Mouse (Mus musculus): ENCODE measurements at regions not wholly inside any gene's neighbourhood (a gene's known extent, or its start where the extent isn't known, plus 50 kb on each side); places are given as distances from the start of the nearest gene placed in this dataset.

DNA sequence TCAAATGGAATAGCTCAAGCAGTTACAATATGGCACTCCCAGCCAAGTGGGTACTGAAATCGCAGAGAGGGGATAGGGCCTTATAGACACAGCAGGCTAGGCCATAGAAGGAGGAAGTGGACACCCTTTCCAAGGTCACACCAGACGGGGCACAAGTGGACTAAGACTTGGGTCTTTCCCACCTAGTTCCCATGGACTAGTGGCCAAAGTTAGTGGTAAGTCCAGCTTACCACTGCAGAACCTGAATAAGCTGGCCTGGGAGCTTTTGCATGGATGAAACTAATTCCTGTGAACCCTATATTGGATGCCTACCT is 216.8 kb upstream of the Spdye4c start:
- H3K9ac ChIP-seq (ENCODE audit: low read depth, low read length, severe bottlenecking), result no peak overlapping the region
- no peaks in the 10 kb centered on the region for H3K9me3 ChIP-seq (ENCODE audit: control insufficient read depth, low read length)
- 83% methylated on average over 2 of the region's 2 CpGs for WGBS
- DNase-seq (ENCODE audit: low spot score), result no peak
- H3K4me2 ChIP-seq (replicated peaks; ENCODE audit: low read depth, low read length, severe bottlenecking), result no peak overlapping the region
- H3K27ac ChIP-seq (replicated peaks; ENCODE audit: low read depth, low read length), result no peak overlapping the region
- H3K4me1 ChIP-seq (ENCODE audit: control insufficient read depth, insufficient read depth, low read length), result peaks cover 13% of the 10 kb centered on the region
- no peak for ATAC-seq (ENCODE audit: low FRiP score, low read depth)
- H3K36me3 ChIP-seq (ENCODE audit: control insufficient read depth, insufficient read depth, low read length), result no peaks in the 10 kb centered on the region
- no peaks in the 10 kb centered on the region for H3K27me3 ChIP-seq (ENCODE audit: control insufficient read depth, insufficient read depth, low read length)
- no peak for TF ChIP-seq POLR2A (IDR thresholded peaks at IDR 0.05; ENCODE audit: borderline replicate concordance, extremely low read depth, insufficient read depth, insufficient read length)
- H3K4me3 ChIP-seq (replicated peaks; ENCODE audit: low read length), result no peak overlapping the region

DNA sequence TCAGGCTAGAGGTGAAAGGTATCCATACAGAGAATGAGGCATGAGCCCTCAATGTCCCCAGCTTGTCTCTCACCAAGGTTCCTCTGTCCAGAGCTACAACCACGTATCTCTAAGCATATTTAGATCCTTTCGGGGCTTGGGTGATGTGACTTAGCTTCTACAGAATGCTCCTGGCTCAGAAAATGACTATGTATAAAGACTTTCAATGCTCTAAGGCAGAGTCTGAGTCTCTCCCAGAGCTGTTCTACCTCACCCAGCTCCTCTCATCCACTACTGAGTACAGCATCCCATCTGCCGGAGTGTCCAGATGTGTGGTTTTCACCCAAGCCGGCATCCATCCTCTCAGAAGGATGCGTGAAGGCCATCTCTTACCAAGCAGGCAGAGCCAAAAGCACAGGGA is 216.1 kb upstream of the Spdye4c start:
- H3K36me3 ChIP-seq (ENCODE audit: control insufficient read depth, insufficient read depth, low read length), result no peaks in the 10 kb centered on the region
- WGBS, result 92% methylated on average over 5 of the region's 5 CpGs
- H3K9me3 ChIP-seq (ENCODE audit: control insufficient read depth, low read length), result no peaks in the 10 kb centered on the region
- H3K4me1 ChIP-seq (ENCODE audit: control insufficient read depth, insufficient read depth, low read length), result peaks cover 13% of the 10 kb centered on the region
- no peak overlapping the region for H3K4me3 ChIP-seq (replicated peaks; ENCODE audit: low read length)
- no peak overlapping the region for H3K4me2 ChIP-seq (replicated peaks; ENCODE audit: low read depth, low read length, severe bottlenecking)
- no peak overlapping the region for H3K9ac ChIP-seq (ENCODE audit: low read depth, low read length, severe bottlenecking)
- H3K27ac ChIP-seq (replicated peaks; ENCODE audit: low read depth, low read length), result no peak overlapping the region
- H3K27me3 ChIP-seq (ENCODE audit: control insufficient read depth, insufficient read depth, low read length), result no peaks in the 10 kb centered on the region
- TF ChIP-seq POLR2A (IDR thresholded peaks at IDR 0.05; ENCODE audit: borderline replicate concordance, extremely low read depth, insufficient read depth, insufficient read length), result no peak
- ATAC-seq (ENCODE audit: low FRiP score, low read depth) (no peak), DNase-seq (ENCODE audit: low spot score) (no peak)

DNA sequence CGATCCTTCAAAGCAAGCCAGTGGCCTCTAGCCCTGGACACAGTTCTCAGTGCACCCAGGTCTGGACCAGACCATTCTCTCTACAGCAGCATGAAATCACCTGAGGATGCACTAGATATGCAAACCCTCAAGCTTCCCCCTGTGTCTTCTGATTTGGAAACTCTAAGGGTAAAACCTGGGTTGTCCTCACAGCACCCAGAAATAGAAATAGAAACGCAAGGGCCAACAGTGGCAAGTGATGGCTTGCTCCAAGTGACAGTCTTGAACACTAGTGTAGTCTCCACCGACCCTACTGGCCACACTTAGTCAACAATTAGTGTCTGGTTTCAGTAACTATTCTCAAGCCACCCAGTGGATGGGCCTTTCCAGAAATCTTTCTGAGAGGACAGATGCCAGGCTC is 215.2 kb upstream of the Spdye4c start:
- H3K9me3 ChIP-seq (ENCODE audit: control insufficient read depth, low read length), result no peaks in the 10 kb centered on the region
- no peak for ATAC-seq (ENCODE audit: low FRiP score, low read depth)
- no peak overlapping the region for H3K9ac ChIP-seq (ENCODE audit: low read depth, low read length, severe bottlenecking)
- no peak overlapping the region for H3K4me3 ChIP-seq (replicated peaks; ENCODE audit: low read length)
- H3K27ac ChIP-seq (replicated peaks; ENCODE audit: low read depth, low read length), result no peak overlapping the region
- peaks cover 7% of the 10 kb centered on the region for H3K4me1 ChIP-seq (ENCODE audit: control insufficient read depth, insufficient read depth, low read length)
- 89% methylated on average over 3 of the region's 3 CpGs for WGBS
- no peak overlapping the region for H3K4me2 ChIP-seq (replicated peaks; ENCODE audit: low read depth, low read length, severe bottlenecking)
- DNase-seq (ENCODE audit: low spot score), result no peak
- TF ChIP-seq POLR2A (IDR thresholded peaks at IDR 0.05; ENCODE audit: borderline replicate concordance, extremely low read depth, insufficient read depth, insufficient read length), result no peak
- no peaks in the 10 kb centered on the region for H3K27me3 ChIP-seq (ENCODE audit: control insufficient read depth, insufficient read depth, low read length)
- H3K36me3 ChIP-seq (ENCODE audit: control insufficient read depth, insufficient read depth, low read length), result no peaks in the 10 kb centered on the region

DNA sequence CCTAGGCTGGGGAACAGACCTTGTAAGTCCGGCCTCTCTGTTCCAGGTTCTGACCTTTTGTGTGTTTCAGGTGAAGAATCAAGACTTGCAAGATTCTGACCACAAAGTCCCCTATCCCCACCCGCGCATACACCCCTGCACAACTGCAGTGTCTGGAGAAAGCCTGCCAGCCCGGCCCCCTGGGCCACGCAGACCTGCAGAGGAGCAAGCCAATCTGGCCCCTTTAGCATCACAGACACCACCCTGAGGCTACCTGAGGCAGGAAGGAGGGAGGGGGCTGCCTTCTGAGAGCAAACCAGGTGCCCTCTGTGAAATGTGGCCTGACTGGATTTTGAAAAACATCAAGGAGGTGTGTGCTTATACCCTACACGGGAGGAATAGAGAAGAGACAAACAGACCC is 213.8 kb upstream of the Spdye4c start:
- no peak overlapping the region for H3K4me3 ChIP-seq (replicated peaks; ENCODE audit: low read length)
- 48% methylated on average over 6 of the region's 6 CpGs for WGBS
- ATAC-seq (ENCODE audit: low FRiP score, low read depth), result no peak
- peaks cover 7% of the 10 kb centered on the region for H3K4me1 ChIP-seq (ENCODE audit: control insufficient read depth, insufficient read depth, low read length)
- H3K9me3 ChIP-seq (ENCODE audit: control insufficient read depth, low read length), result no peaks in the 10 kb centered on the region
- no peak overlapping the region for H3K9ac ChIP-seq (ENCODE audit: low read depth, low read length, severe bottlenecking)
- DNase-seq (ENCODE audit: low spot score), result no peak
- no peak for TF ChIP-seq POLR2A (IDR thresholded peaks at IDR 0.05; ENCODE audit: borderline replicate concordance, extremely low read depth, insufficient read depth, insufficient read length)
- no peak overlapping the region for H3K27ac ChIP-seq (replicated peaks; ENCODE audit: low read depth, low read length)
- H3K27me3 ChIP-seq (ENCODE audit: control insufficient read depth, insufficient read depth, low read length), result no peaks in the 10 kb centered on the region
- H3K4me2 ChIP-seq (replicated peaks; ENCODE audit: low read depth, low read length, severe bottlenecking), result no peak overlapping the region
- no peaks in the 10 kb centered on the region for H3K36me3 ChIP-seq (ENCODE audit: control insufficient read depth, insufficient read depth, low read length)

DNA sequence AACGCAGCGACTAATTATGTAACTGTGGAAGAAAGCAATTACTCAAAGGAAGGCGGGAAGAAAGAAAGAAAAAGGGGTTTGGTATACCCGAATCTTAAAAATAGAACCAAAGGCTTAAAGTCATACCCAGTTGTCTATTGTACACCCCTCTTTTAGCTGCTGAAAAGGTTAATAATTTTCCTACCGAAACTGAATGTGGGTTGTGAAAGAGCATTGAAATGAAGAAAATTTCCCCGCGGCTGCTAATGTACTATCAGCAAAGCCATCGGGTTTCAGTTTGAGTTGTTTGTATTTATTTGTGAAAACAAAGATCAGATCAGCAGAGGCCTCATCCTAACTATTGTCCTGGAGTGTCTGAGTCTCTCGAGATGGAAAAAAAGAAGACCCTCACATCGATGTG is 213.3 kb upstream of the Spdye4c start:
- Histone ChIP-seq H3K27ac (replicated peaks; ENCODE audit: low read depth, low read length) (no peak overlapping the region), H3K36me3 (ENCODE audit: control insufficient read depth, insufficient read depth, low read length) (no peaks in the 10 kb centered on the region), H3K9ac (ENCODE audit: low read depth, low read length, severe bottlenecking) (no peak overlapping the region), H3K4me3 (replicated peaks; ENCODE audit: low read length) (no peak overlapping the region), H3K4me2 (replicated peaks; ENCODE audit: low read depth, low read length, severe bottlenecking) (no peak overlapping the region), H3K4me1 (ENCODE audit: control insufficient read depth, insufficient read depth, low read length) (peaks cover 7% of the 10 kb centered on the region), H3K9me3 (ENCODE audit: control insufficient read depth, low read length) (no peaks in the 10 kb centered on the region), H3K27me3 (ENCODE audit: control insufficient read depth, insufficient read depth, low read length) (no peaks in the 10 kb centered on the region)
- DNase-seq (ENCODE audit: low spot score) (no peak), ATAC-seq (ENCODE audit: low FRiP score, low read depth) (no peak)
- 50% methylated on average over 10 of the region's 10 CpGs for WGBS
- TF ChIP-seq POLR2A (IDR thresholded peaks at IDR 0.05; ENCODE audit: borderline replicate concordance, extremely low read depth, insufficient read depth, insufficient read length), result no peak

DNA sequence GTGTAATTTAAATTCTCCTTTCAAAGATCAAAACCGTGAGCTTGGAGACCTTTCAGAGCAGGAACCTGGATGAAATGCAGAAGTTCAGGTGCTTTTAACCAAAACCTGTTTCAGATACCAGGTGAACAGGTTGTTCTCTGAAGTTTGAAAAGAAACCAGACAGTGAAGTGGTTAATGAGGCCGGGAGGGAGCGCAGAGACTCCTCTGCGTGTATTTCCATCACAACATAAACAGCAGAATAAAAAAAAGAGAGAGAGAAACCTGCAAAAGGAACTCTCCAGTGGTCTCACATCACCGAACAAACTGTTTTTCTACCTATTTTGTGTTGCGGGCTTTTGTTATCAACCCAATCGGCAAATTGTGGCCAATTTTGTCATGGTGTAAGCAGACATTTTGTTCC is 212.6 kb upstream of the Spdye4c start:
- Histone ChIP-seq H3K4me3 (replicated peaks; ENCODE audit: low read length) (no peak overlapping the region), H3K27ac (replicated peaks; ENCODE audit: low read depth, low read length) (no peak overlapping the region), H3K9ac (ENCODE audit: low read depth, low read length, severe bottlenecking) (no peak overlapping the region), H3K4me2 (replicated peaks; ENCODE audit: low read depth, low read length, severe bottlenecking) (no peak overlapping the region), H3K36me3 (ENCODE audit: control insufficient read depth, insufficient read depth, low read length) (no peaks in the 10 kb centered on the region), H3K27me3 (ENCODE audit: control insufficient read depth, insufficient read depth, low read length) (no peaks in the 10 kb centered on the region), H3K4me1 (ENCODE audit: control insufficient read depth, insufficient read depth, low read length) (peaks cover 7% of the 10 kb centered on the region), H3K9me3 (ENCODE audit: control insufficient read depth, low read length) (no peaks in the 10 kb centered on the region)
- ATAC-seq (ENCODE audit: low FRiP score, low read depth) (no peak), DNase-seq (ENCODE audit: low spot score) (no peak)
- WGBS, result 70% methylated on average over 7 of the region's 7 CpGs
- no peak for TF ChIP-seq POLR2A (IDR thresholded peaks at IDR 0.05; ENCODE audit: borderline replicate concordance, extremely low read depth, insufficient read depth, insufficient read length)

All from limb, embryonic 14.5 days (tissue).